Mouse (Mus musculus) cerebral cortex, adult 2 months (tissue): Measurements from ENCODE around the gene Tnfrsf9.

ENCODE experiments used
- WGBS: fragments of 180-500 bp; shearing (Covaris S2); methylation state at CpG from one replicate; pipeline ENCODE4 v1.1.7; 2018; 5-methylcytosine and 5-hydroxymethylcytosine counted together

Tnfrsf9 gene

GRCm38 (mm10) chr4:150896896-150897624 lies 17.3 kb upstream of the Tnfrsf9 start:
- WGBS, result 94% methylated on average over 26 of the region's 26 CpGs

- WGBS, result 61% methylated on average over 13 of the region's 13 CpGs
Observed at GRCm38 (mm10) chr4:150898716-150899365, 15.5 kb upstream of the Tnfrsf9 start.

GRCm38 (mm10) chr4:150900486-150900885 lies 13.9 kb upstream of the Tnfrsf9 start:
- 94% methylated on average over 13 of the region's 13 CpGs for WGBS

- 39% methylated on average over 9 of the region's 9 CpGs for WGBS
Observed at GRCm38 (mm10) chr4:150901651-150902050, 12.7 kb upstream of the Tnfrsf9 start.

- 85% methylated on average over 12 of the region's 12 CpGs for WGBS
Observed at GRCm38 (mm10) chr4:150902062-150902461, 12.3 kb upstream of the Tnfrsf9 start.

- 89% methylated on average over 14 of the region's 14 CpGs for WGBS
Observed at GRCm38 (mm10) chr4:150903091-150903742, 11.1 kb upstream of the Tnfrsf9 start.

- 88% methylated on average over 8 of the region's 8 CpGs for WGBS
Observed at GRCm38 (mm10) chr4:150907099-150907498, 7.3 kb upstream of the Tnfrsf9 start.

- 74% methylated on average over 5 of the region's 5 CpGs for WGBS
Observed at GRCm38 (mm10) chr4:150908512-150908911, 5.8 kb upstream of the Tnfrsf9 start.

GRCm38 (mm10) chr4:150909451-150910156 lies 4.8 kb upstream of the Tnfrsf9 start:
- under 1% methylated on average over 56 of the region's 56 CpGs for WGBS

- WGBS, result 87% methylated on average over 19 of the region's 19 CpGs
Observed at GRCm38 (mm10) chr4:150910164-150910951, 4.0 kb upstream of the Tnfrsf9 start.

- 9% methylated on average over 12 of the region's 12 CpGs for WGBS
Observed at GRCm38 (mm10) chr4:150913743-150914142, 619 bp upstream of the Tnfrsf9 start.

- WGBS, result 19% methylated on average over 10 of the region's 10 CpGs
Observed at GRCm38 (mm10) chr4:150915181-150915906, 982 bp downstream of the Tnfrsf9 start.

GRCm38 (mm10) chr4:150917336-150918027 lies 3.1 kb downstream of the Tnfrsf9 start:
- 60% methylated on average over 8 of the region's 8 CpGs for WGBS

GRCm38 (mm10) chr4:150921206-150921605 lies 6.8 kb downstream of the Tnfrsf9 start:
- 71% methylated on average over 8 of the region's 8 CpGs for WGBS

- WGBS, result 86% methylated on average over 13 of the region's 13 CpGs
Observed at GRCm38 (mm10) chr4:150924308-150924707, 9.9 kb downstream of the Tnfrsf9 start.

GRCm38 (mm10) chr4:150924936-150925335 lies 10.6 kb downstream of the Tnfrsf9 start:
- WGBS, result 82% methylated on average over 6 of the region's 6 CpGs

GRCm38 (mm10) chr4:150925923-150926322 lies 11.6 kb downstream of the Tnfrsf9 start:
- WGBS, result 66% methylated on average over 5 of the region's 5 CpGs

GRCm38 (mm10) chr4:150926924-150927705 lies 12.8 kb downstream of the Tnfrsf9 start:
- 48% methylated on average over 14 of the region's 14 CpGs for WGBS

GRCm38 (mm10) chr4:150927789-150928188 lies 13.4 kb downstream of the Tnfrsf9 start:
- 83% methylated on average over 10 of the region's 10 CpGs for WGBS
